Mouse (Mus musculus): ENCODE results near the gene Cyp3a25.
"Not testable (repeated sequence)": the region's sequence is repeated elsewhere in the genome, so short reads cannot be mapped to it uniquely, and the experiment has no call there.

Gene Cyp3a25

DNA sequence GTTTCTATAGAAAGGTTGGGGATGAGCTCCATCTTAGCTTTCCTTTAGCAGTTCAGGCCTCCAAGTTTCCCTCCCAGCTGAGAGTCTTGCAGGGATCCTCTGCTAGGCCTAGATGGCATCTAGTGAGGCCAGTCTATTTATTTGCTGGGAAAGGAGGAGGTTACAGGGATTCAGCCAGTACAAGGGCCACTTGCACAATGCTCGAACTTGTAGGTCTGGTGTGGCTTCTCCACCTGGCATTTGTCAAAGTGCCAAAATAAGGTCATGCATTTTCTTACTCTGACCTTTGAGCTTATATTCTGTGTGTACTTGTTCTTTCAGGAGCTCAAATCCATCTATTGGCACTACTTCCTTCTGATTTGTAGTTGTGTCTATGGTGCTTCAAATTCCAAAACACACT, at the start of gene Cyp3a25:
TSS of gene Cyp3a25 (minus strand) at position 110 of the 400 bp plus-strand sequence.
- DNase-seq (ENCODE audit: low spot score in 2 of 2), result not testable (repeated sequence)

DNA sequence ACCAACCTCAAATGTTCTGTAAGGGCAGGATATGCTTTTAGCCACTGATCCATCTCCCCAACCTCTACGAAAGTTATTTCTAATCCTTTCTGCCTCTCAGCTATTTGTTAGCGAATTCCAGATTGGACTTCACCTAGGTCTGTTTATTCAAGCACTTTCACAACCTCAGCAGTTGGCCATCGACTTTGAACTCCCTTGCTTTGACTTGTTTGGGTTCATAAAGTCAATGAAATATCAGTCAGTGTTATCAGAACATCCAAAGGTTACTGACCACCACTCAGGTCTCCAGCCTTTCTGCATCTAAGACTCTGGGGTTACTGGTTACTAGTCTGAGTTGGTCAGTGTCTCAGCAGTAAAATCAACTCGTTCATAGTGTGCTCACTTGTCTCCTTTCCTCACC, 11.7 kb upstream of the Cyp3a25 start:
- no peak for DNase-seq (ENCODE audit: low spot score in 2 of 2)

DNA sequence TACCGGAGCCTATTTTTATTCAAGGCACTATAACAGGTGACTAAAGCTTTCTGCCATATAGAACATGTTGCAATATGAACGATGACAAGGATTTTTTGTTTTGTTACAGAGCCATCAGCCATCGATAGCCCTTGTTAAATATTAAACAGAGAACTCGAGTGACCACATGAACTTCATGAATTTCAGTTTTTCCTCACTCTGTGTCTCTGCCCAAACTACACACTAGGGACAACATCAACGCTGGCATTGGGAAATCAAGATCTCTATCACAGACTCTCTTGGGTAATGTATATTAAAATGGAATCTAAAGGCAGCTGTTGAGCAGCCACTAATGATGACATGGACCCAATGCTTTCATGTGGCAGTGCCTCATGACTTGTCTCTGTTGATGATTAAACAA, 8.9 kb upstream of the Cyp3a25 start:
- no peak for DNase-seq (ENCODE audit: low spot score in 2 of 2)

DNA sequence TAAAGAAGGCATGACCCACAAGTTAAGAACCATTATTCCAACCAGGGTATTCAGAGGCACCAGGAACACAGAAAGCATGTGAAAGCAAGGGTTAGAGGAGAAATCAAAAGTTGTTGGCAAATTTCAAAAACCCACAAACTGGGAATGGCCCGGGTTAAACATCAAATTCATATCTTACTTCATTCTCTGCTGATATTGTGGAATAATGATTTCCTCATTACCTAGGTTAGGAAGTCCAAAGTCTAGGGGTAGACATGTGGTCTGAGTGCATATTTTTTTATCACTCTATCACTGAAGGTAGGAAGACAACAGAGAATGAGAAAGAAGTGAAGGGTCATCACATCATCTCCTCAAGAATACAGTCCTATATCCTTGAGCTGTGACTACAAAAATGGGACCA, 1.8 kb upstream of the Cyp3a25 start:
- DNase-seq (ENCODE audit: low spot score in 2 of 2), result no peak

DNA sequence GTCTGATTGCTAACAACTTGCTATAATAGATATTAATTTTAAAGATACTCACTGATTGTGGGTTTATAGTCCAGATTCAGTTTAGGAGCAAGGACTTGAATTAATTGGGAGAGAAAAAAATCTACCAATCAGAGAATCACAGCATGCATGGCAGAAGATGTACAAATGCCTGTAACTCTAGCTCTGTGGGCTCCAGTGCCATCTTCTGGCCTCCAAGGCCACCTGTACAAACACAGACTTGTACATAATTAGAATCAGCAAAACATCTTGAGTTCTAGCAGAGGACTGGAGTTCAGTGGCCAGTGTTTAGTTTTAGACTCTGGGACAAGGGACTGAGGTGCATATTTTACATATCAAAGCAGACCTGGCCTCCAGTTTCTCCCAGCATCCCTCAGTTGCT, 42.3 kb downstream of the Cyp3a25 start:
- DNase-seq (ENCODE audit: low spot score in 2 of 2), result no peak

Measured in right cerebral cortex, postnatal 10 days (tissue).